Mouse (Mus musculus) E14TG2a.4 (cell line): ENCODE data around the gene Izumo2.

ENCODE experiments used
- CTCF ChIP-seq: conservative IDR thresholded peaks from 2 replicates; pipeline ENCODE4 v1.5.1; 2014; ENCODE audit warnings: low read length
- NANOG ChIP-seq: IDR thresholded peaks from 2 replicates; pipeline ENCODE4 v1.6.1; 2014; ENCODE audit warnings: borderline replicate concordance, low read length, mixed read lengths
- POU5F1 ChIP-seq: IDR thresholded peaks from 2 replicates; pipeline ENCODE4 v1.6.1; 2014; ENCODE audit warnings: low read length, borderline replicate concordance

- TF ChIP-seq CTCF (no peak), NANOG (no peak), POU5F1 (no peak)
These were observed 18.6 kb downstream of the Izumo2 start for GRCm38 (mm10) chr7:44727151-44727550.
